Mouse (Mus musculus) midbrain, postnatal 0 days (tissue): ENCODE data around the gene Trim8. TPM values are rescaled to one million over a fixed set of nuclear protein-coding genes. Genes with fewer than 3 reads are reported as not detected.

Experiments
- ATAC-seq: fragments of 200-750 bp; cut with Nextera tagmentation; 2 replicates; pipeline ENCODE4 v1.8.0; 2017; ENCODE audit warnings: moderate number of reproducible peaks, mild to moderate bottlenecking, moderate TSS enrichment, moderate library complexity; ENCODE audit not compliant: low FRiP score
- DNase-seq: peaks from one replicate; pipeline ENCODE4 v3.0.0-alpha.2; 2015; ENCODE audit warnings: low spot score
- H3K27ac ChIP-seq: fragments of 300-500 bp; sonication (generic); 2 replicates; pipeline ENCODE4 v1.5.1; 2014; ENCODE audit warnings: low read depth, mild to moderate bottlenecking, low read length, mixed read lengths
- H3K27me3 ChIP-seq: fragments of 300-500 bp; sonication (generic); 2 replicates; pipeline ENCODE4 v1.6.1; 2014; ENCODE audit warnings: low read length, control low read depth, mixed read lengths; ENCODE audit not compliant: insufficient read depth
- H3K36me3 ChIP-seq: fragments of 300-500 bp; sonication (generic); 2 replicates; pipeline ENCODE4 v1.6.1; 2014; ENCODE audit warnings: low read length, control low read depth, mixed read lengths; ENCODE audit not compliant: insufficient read depth
- H3K4me1 ChIP-seq: fragments of 300-500 bp; sonication (generic); 2 replicates; pipeline ENCODE4 v1.6.1; 2014; ENCODE audit warnings: mild to moderate bottlenecking, control low read depth, antibody characterized with exemption, low read length, mixed read lengths; ENCODE audit not compliant: insufficient read depth
- H3K4me2 ChIP-seq: fragments of 300-500 bp; sonication (generic); 2 replicates; pipeline ENCODE4 v1.6.1; 2014; ENCODE audit warnings: low read depth, mild to moderate bottlenecking, low read length, mixed read lengths; ENCODE audit not compliant: poor library complexity, severe bottlenecking
- H3K4me3 ChIP-seq: fragments of 300-500 bp; sonication (generic); 2 replicates; pipeline ENCODE4 v1.5.1; 2014; ENCODE audit warnings: low read depth, mild to moderate bottlenecking, low read length, moderate library complexity
- H3K9ac ChIP-seq: fragments of 300-500 bp; sonication (generic); replicated peaks from 2 replicates; pipeline ENCODE4 v1.6.1; 2014; ENCODE audit warnings: mild to moderate bottlenecking, low read length, moderate library complexity, mixed read lengths; ENCODE audit not compliant: poor library complexity, severe bottlenecking
- H3K9me3 ChIP-seq: fragments of 300-500 bp; sonication (generic); 2 replicates; pipeline ENCODE4 v1.6.1; 2016; ENCODE audit warnings: low read length, control low read depth
- CTCF ChIP-seq: IDR thresholded peaks from 2 replicates; pipeline ENCODE4 v1.5.1; 2016; ENCODE audit warnings: antibody characterized with exemption, mild to moderate bottlenecking
- WGBS: fragments of 180-500 bp; shearing (Covaris S2); extraction: QIAGEN DNeasy Blood & Tissue Kit; methylation state at CpG from one replicate; pipeline ENCODE4 v1.1.7; 2014; 5-methylcytosine and 5-hydroxymethylcytosine counted together
- polyA plus RNA-seq: library from polyadenylated mRNA; unstranded; fragments of >200 nt; fragmentation: Nextera tagmentation; extraction: Ambion mirVana; gene quantifications from 2 replicates; pipeline ENCODE4 v1.2.1, GENCODE M21; 2015
- total RNA-seq: library from RNA; depleted of rRNA; stranded (reverse); fragments of >200 nt; gene quantifications from 2 replicates; pipeline ENCODE4 v1.2.3, GENCODE M21; 2014; rRNA removed

The Trim8 gene
- total and polyA plus RNA-seq, 2 experiments from 2014 or later: 30.4 to 103 TPM

DNA sequence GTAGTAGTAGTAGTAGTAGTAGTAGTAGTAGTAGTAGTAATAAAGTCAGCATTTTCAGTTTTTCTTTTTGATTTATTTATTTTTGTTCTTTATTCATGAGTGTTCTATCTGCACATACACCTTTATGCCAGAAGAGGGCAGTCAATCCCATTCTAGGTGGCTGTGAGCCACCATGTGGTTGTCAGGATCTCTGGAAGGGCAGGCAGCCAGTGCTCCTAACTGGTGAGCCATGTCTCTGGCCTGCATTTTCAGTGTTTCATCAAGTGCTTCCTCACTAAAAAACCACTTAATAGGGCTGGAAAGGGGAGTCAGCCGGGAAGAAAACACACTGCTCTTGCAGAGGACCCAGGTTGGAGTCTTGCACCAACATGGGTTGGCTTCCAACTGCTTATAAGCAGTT, 60.6 kb downstream of the Trim8 start:
- DNase-seq: peak; percentile 80
- TF ChIP-seq CTCF: peak; percentile 86
- no peak overlapping the region for H3K4me3 ChIP-seq
- no peak overlapping the region for H3K9ac ChIP-seq
- WGBS: 25% methylated on average over 1 of the region's 1 CpGs
- peak overlapping the region; percentile 57; the same call in 1 of the 2 replicates for H3K27ac ChIP-seq
- H3K36me3 ChIP-seq: peaks cover 5% of the 10 kb centered on the region
- no peak overlapping the region for H3K4me2 ChIP-seq
- H3K27me3 ChIP-seq: no peaks in the 10 kb centered on the region
- H3K4me1 ChIP-seq: no peaks in the 10 kb centered on the region
- no peak for ATAC-seq
- no peaks in the 10 kb centered on the region for H3K9me3 ChIP-seq

DNA sequence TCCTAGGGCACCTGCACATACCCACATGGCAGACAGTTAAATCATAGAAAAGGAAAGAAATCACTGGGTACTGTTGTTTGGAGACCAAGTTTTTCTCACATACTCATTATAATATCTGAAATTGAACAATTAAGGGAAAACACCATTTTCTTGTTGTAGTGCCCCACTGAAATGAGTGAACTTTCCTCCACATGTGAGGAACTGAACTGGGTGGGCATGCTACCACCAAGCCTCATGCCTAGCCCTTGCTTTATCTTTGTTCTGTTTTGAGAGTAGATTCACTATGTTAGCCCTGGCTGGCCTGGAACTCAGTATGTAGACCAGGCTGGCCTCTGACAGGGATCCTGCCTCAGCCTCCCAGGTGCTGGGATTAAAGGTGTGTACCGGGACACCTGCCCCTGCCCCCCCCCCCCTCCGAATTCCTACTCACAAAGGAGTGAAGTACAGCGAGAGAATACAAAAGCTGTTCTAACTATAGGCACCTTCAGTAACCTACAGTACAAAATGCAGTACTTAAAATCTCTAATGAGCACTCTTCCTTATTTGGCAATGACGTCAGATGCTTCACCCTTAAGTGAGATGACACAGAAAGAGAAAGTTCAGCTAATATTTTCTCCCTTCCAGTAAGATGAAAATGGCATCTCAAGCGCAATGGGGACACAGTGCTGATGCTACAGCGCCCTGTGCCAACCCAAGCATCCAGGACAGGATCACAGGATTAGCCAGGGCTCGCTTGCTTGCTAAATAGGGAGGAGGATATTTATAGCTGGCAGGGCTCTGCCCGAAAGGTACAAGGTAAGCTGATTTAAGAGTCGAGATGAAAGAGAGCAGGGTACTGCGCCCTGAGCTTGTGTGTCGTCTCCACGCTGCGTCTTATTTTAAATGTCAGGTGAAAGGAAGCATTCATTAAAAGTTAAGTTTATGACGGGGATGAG, 61.3 kb downstream of the Trim8 start:
- no peak for ATAC-seq

DNA sequence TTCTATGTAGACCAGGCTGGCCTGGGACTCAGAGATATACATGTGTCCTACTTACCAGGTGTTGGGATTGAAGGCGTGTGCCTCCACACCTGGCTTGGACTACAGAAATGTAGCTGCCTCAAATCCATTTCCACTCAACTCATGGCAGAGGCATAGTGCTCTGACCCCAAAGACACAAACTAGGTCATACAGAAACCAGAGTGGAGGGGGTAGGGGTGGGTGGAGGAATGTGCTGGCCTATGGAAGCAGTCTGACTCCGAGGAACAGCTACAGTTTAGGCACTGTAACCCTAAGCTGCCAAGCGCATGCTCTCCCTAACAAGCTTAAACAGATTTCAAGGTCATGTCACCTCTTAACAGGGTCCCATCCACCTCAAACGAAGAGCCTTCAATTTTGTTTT, 62.1 kb downstream of the Trim8 start:
- no peak overlapping the region for H3K27ac ChIP-seq
- no peaks in the 10 kb centered on the region; the same call in 1 of the 2 replicates for H3K36me3 ChIP-seq
- ATAC-seq (no peak), DNase-seq (no peak)
- H3K4me2 ChIP-seq: no peak overlapping the region
- H3K9me3 ChIP-seq: no peaks in the 10 kb centered on the region
- H3K4me1 ChIP-seq: no peaks in the 10 kb centered on the region
- H3K9ac ChIP-seq: no peak overlapping the region
- no peak overlapping the region for H3K4me3 ChIP-seq
- H3K27me3 ChIP-seq: no peaks in the 10 kb centered on the region
- 79% methylated on average over 4 of the region's 4 CpGs for WGBS
- TF ChIP-seq CTCF: no peak

More for the DNA sequence above, 61.3 kb downstream of the Trim8 start:
- no peaks in the 10 kb centered on the region for H3K4me1 ChIP-seq
- no peaks in the 10 kb centered on the region for H3K27me3 ChIP-seq
- DNase-seq: no peak
- peak overlapping the region; percentile 57; the same call in 1 of the 2 replicates for H3K27ac ChIP-seq
- no peak overlapping the region for H3K4me3 ChIP-seq
- no peak for TF ChIP-seq CTCF
- no peaks in the 10 kb centered on the region for H3K9me3 ChIP-seq
- H3K4me2 ChIP-seq: no peak overlapping the region
- 85% methylated on average over 14 of the region's 14 CpGs for WGBS
- no peak overlapping the region for H3K9ac ChIP-seq
- peaks cover 3% of the 10 kb centered on the region for H3K36me3 ChIP-seq

- H3K4me3 ChIP-seq: no peak overlapping the region
- WGBS: 74% methylated on average over 14 of the region's 14 CpGs
- TF ChIP-seq CTCF: no peak
- H3K9me3 ChIP-seq: no peaks in the 10 kb centered on the region
- no peaks in the 10 kb centered on the region; the same call in 1 of the 2 replicates for H3K36me3 ChIP-seq
- no peak for DNase-seq
- H3K27ac ChIP-seq: no peak overlapping the region
- H3K4me1 ChIP-seq: no peaks in the 10 kb centered on the region
- no peak overlapping the region for H3K4me2 ChIP-seq
- ATAC-seq: no peak
- H3K9ac ChIP-seq: no peak overlapping the region
- no peaks in the 10 kb centered on the region for H3K27me3 ChIP-seq
Measured at GRCm38 (mm10) chr19:46564043-46564462, 62.6 kb downstream of the Trim8 start.

Other genes with a start within 250 kb of the Trim8 start
- 3.1 and 4.5 TPM in 2 replicates for gene Nfkb2, start 197.4 kb upstream of the Trim8 start, total RNA-seq
- gene Nfkb2, start 197.4 kb upstream of the Trim8 start, polyA plus RNA-seq: 2.3 and 2.4 TPM in 2 replicates
- gene Psd, start 174.5 kb upstream of the Trim8 start, total RNA-seq: 471 and 481 TPM in 2 replicates
- gene Psd, start 174.5 kb upstream of the Trim8 start, polyA plus RNA-seq: 179 and 185 TPM in 2 replicates
- 48.3 and 57.8 TPM in 2 replicates for gene Fbxl15, start 173.5 kb upstream of the Trim8 start, total RNA-seq
- gene Fbxl15, start 173.5 kb upstream of the Trim8 start, polyA plus RNA-seq: 55.2 and 56.8 TPM in 2 replicates
- 157 and 177 TPM in 2 replicates for gene Cuedc2, start 163.0 kb upstream of the Trim8 start, total RNA-seq
- gene Cuedc2, start 163.0 kb upstream of the Trim8 start, polyA plus RNA-seq: 314 and 337 TPM in 2 replicates
- gene Mfsd13a, start 160.6 kb upstream of the Trim8 start, total RNA-seq: 7.2 and 19.2 TPM in 2 replicates
- 10.6 and 11.4 TPM in 2 replicates for gene Mfsd13a, start 160.6 kb upstream of the Trim8 start, polyA plus RNA-seq
- gene 2310034G01Rik, start 151.4 kb upstream of the Trim8 start, total RNA-seq: 2.0 and 3.8 TPM in 2 replicates
- gene 2310034G01Rik, start 151.4 kb upstream of the Trim8 start, polyA plus RNA-seq: 2.0 and 2.2 TPM in 2 replicates
- 356 and 359 TPM in 2 replicates for gene Actr1a, start 106.0 kb upstream of the Trim8 start, total RNA-seq
- gene Actr1a, start 106.0 kb upstream of the Trim8 start, polyA plus RNA-seq: 327 and 343 TPM in 2 replicates
- gene Sufu, start 104.8 kb upstream of the Trim8 start, total RNA-seq: 11.5 and 14.4 TPM in 2 replicates
- 13.2 and 14.5 TPM in 2 replicates for gene Sufu, start 104.8 kb upstream of the Trim8 start, polyA plus RNA-seq
- gene Arl3, start 71.5 kb downstream of the Trim8 start, total RNA-seq: 94.5 and 109 TPM in 2 replicates
- gene Arl3, start 71.5 kb downstream of the Trim8 start, polyA plus RNA-seq: 192 and 194 TPM in 2 replicates
- gene Sfxn2, start 71.7 kb downstream of the Trim8 start, total RNA-seq: 5.9 and 6.0 TPM in 2 replicates
- 9.5 and 9.8 TPM in 2 replicates for gene Sfxn2, start 71.7 kb downstream of the Trim8 start, polyA plus RNA-seq
- 44.2 and 44.8 TPM in 2 replicates for gene Wbp1l, start 97.4 kb downstream of the Trim8 start, total RNA-seq
- gene Wbp1l, start 97.4 kb downstream of the Trim8 start, polyA plus RNA-seq: 27.1 and 27.8 TPM in 2 replicates
- gene Cyp17a1, start 171.5 kb downstream of the Trim8 start, total RNA-seq: not detected in 2 replicates
- not detected in 2 replicates for gene Cyp17a1, start 171.5 kb downstream of the Trim8 start, polyA plus RNA-seq
- gene Borcs7, start 188.2 kb downstream of the Trim8 start, total RNA-seq: 13.2 and 16.3 TPM in 2 replicates
- 41.3 and 43.0 TPM in 2 replicates for gene Borcs7, start 188.2 kb downstream of the Trim8 start, polyA plus RNA-seq
- gene As3mt, start 205.8 kb downstream of the Trim8 start, total RNA-seq: 21.3 and 28.9 TPM in 2 replicates
- 36.4 and 37.9 TPM in 2 replicates for gene As3mt, start 205.8 kb downstream of the Trim8 start, polyA plus RNA-seq